Mouse (Mus musculus): Measurements from ENCODE around the gene Cd48.

- TF ChIP-seq CTCF (IDR thresholded peaks at IDR 0.05; ENCODE audit: low read depth) (no peak), EP300 (IDR thresholded peaks at IDR 0.05; ENCODE audit: low read depth) (no peak)
Measured at GRCm38 (mm10) chr1:171646429-171646940, 35.3 kb upstream of the Cd48 start.
